Mouse (Mus musculus) CD4-positive helper T cell, adult 2 months (primary cell): ENCODE measurements at regions not wholly inside any gene's neighbourhood (a gene's known extent, or its start where the extent isn't known, plus 50 kb on each side); places are given as distances from the start of the nearest gene placed in this dataset.
A peak's percentile ranks its signal among the peaks of the same experiment; 100 is the strongest.

ENCODE experiments used
- DNase-seq: peaks from one replicate; pipeline ENCODE4 v3.0.0-alpha.2; 2012; ENCODE audit warnings: low read depth, missing footprints, low spot score

- no peak for DNase-seq
Measured at GRCm38 (mm10) chr5:119299311-119299710, 371.2 kb upstream of the Tbx3 start.

DNA sequence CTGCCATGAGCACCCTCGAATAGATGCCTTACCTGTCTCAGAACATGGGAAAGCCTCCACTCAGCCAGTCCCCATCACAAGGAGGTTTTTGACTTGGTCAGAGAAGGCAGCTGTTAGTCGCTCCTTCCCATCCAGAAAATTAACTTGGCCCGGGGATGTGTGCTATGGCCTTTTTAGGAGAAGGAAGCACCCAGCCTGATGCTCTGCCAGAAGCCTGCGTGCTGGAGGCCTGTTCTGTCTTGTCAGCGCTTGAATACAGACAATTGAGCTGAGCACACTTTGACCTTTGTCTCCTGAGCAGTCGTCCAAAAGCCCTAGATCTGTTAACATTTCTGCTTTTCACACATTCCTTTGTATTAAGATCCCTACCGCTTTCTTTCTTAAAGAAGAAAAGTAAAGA is 370.4 kb upstream of the Tbx3 start:
- DNase-seq, result no peak

DNA sequence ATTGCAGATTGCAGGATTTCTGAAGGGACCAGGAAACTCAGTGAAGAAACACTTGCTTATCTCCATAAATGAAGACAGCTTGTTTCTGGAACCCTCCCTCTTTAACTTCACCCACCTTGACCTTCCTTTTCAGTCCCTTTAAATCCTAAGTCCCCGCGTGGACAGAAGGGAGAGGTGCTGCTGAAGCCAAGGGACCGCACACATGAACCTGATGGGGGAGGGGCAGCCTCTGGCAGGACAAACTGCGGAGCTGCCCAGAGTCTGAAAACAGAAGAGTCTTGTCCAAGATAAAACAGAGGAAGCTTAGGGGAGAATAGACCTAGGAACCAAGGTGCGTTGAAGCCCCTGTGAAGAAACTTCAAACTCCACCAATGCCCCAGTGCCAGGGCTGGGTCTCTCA is 368.9 kb upstream of the Tbx3 start:
- DNase-seq, result no peak

- DNase-seq, result no peak
Measured at GRCm38 (mm10) chr5:119304721-119305120, 365.7 kb upstream of the Tbx3 start.

- DNase-seq, result no peak
Measured at GRCm38 (mm10) chr5:119307768-119308167, 362.7 kb upstream of the Tbx3 start.

- DNase-seq, result no peak
Measured at GRCm38 (mm10) chr5:119310178-119310930, 360.1 kb upstream of the Tbx3 start.

DNA sequence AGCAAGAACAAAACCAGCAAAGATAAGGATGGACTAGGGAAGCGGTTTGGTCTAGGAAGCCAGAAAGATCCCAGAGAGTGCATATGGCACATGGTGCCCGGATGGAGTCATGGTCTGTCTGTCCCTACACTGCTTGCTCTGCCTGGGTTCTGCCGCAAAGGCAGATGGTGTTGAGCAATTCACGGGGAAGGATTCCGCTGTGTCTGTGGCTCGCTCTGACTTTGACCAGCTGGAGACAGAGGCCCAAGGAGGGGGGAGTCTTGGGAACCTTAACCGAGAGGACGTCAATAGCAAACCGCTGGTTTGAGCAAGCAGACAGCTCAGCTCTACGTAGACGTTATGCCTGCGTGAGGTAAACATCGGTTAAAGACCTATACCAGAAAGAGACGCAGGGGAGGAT is 357.7 kb upstream of the Tbx3 start:
- DNase-seq, result no peak

DNA sequence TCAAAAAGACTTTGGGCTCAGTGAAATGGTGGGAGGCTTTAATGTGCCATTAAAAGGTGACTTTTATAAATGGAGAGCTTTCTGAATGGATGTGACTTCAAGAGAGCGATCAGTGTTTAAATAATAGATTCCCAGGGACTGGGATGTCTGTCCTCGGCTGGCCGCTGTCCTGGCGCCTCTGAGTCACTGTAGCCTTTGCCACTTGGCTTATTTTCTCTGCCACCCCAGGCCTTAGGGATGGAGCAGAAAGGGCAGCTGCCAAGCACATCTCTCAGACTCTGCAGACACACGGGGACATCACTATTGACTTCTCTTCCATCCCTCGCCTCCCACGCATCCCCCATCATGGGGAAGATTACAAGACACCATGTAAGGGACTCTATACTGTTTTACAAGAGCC is 355.3 kb upstream of the Tbx3 start:
- no peak for DNase-seq

DNA sequence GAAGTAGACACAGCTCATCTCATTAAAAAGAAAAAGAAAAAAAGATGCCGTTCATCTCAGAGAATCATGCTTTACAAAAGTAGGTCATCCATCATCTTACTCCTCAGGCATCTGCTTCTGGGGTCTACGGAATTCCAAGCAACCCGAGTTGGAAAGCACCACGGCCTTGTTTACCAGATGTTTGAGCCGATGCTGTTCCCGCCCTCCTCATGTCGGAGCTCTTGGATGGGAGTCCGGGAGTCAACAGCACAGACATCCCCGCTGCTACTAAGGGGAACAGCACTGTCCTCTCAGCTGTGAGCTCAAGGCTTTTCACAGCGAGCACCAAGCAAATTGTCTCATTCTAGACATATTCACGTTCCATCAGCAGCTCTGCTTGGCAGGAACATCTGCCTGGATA is 352.9 kb upstream of the Tbx3 start:
- no peak for DNase-seq

GRCm38 (mm10) chr5:119321368-119322144 is 348.9 kb upstream of the Tbx3 start:
- no peak for DNase-seq

DNA sequence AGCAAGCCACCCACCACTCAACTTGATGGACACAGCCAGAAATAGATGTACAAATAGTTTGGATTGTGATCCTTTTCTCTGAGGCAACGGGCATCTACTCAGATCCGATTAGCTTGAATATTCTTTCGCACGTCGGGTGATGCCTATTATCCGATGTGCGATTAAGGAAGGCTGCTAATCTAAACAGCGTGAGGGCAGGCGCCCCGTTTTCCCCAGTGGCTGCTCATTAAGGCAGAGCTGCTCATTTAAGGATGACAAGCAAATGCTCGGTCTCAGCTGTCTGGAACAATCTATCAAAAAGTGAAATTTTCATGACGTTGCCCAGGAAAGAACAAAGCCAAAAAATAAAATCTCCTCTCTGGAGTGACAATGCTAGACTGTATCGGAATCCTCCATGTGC is 348.1 kb upstream of the Tbx3 start:
- DNase-seq, result no peak

DNA sequence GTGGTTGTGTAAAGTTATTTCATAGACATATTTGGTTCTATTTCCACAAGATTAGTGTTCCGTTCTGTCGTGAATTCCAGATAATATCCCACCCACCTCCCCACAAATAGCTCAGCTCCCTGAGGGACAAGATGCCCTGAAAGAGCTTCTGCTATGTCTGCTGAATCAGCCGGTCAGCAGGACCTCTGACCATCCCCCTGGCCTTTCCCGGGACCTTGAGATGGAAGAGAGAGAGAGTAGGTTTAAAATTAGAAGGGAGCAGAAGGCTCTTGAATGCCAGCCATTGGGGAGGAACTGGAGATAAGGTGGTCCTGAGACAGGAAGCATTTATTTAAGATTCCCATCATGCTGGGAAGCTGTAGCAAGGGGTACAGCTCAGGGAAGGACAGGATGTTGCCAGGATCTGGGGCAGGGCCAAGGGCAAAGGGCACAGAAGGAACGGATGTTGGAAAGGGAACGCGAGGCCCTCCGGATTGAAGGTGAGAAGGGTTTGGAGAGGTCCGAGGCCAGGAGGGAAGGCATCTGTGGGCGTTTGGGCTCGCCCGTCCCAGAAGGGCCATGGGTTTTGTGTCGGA is 344.7 kb upstream of the Tbx3 start:
- DNase-seq, result no peak

- DNase-seq, result no peak
Measured at GRCm38 (mm10) chr5:119326895-119327294, 343.6 kb upstream of the Tbx3 start.

- no peak for DNase-seq
Measured at GRCm38 (mm10) chr5:119328971-119329370, 341.5 kb upstream of the Tbx3 start.

- DNase-seq, result no peak
Measured at GRCm38 (mm10) chr5:119329371-119329770, 341.1 kb upstream of the Tbx3 start.

DNA sequence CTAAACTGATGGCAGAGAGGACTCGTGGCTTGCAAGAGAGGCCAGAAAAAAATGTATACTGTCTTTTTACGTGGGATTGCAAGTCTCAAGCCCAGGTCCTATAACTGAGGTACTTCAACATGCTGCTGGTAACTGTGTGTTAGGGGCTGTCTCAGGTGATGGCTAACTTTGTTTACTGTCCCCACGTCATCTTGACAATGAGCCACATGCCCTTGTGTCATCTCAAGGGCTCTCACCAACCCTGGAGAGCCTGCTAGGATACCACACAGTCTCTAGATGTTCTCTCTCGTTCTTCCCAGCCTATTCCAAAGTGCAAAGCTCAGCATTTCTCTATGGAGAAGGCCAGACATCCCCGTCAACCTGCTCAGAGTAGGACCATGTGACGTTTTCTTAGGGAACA is 340.6 kb upstream of the Tbx3 start:
- DNase-seq, result no peak

GRCm38 (mm10) chr5:119331461-119331860 is 339.0 kb upstream of the Tbx3 start:
- no peak for DNase-seq

DNA sequence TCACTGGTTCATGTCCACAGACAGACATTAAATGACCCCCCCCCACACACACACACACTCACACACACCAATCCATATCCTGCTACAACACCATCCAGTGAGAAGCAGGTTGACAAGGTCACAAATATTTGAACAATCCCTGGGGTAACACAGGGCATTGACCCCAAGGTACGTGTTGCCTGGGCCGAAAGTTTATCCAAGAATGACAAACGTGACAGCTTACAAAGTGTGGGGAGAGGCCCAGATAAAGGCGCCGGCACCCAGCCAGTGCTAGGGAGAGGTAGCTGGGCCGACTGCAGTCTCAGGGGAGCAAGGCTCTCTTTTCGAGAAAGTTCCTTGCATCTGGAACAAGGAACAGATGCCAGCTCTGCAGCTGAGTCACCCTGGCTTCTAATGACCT is 337.8 kb upstream of the Tbx3 start:
- DNase-seq, result no peak

GRCm38 (mm10) chr5:119335211-119335610 is 335.3 kb upstream of the Tbx3 start:
- no peak for DNase-seq

DNA sequence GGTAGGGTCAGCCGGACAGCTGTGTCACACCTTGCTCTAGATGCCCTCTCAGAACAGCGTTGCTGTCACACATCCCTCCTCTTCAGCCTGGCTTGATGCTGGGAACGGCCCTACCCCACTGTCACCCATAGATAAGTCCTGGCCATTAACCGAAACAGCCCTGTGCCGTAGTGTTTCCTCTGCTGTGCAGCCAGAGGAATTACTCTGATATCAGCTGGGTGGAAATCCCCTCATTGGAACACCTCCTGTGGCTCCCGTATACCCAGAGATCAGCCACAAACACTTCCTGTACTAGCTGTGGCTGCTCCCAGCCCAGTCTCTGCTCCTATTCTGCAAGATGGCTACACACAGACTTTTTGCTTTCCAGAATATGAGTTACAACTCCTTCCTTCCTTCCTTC is 334.5 kb upstream of the Tbx3 start:
- no peak for DNase-seq

GRCm38 (mm10) chr5:119337739-119338138 is 332.7 kb upstream of the Tbx3 start:
- DNase-seq, result no peak

DNA sequence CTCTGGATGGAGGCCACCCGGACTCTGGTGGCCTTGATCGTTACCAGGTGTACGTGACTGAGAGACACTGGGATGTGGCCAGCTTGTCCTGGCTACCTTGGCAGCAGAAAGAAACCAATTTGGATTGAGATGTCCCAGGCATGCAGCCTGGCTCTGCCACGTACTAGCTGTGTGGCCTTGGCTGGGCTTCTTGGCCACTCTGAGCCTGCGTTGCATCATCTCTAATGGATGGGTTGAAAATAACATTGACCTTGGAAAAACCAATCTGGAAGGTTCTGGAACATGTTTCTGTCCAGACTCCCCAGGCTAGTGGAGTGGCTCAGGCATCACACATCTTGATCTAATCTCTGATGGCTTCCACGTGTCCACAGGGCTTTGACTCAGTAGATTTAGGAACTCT is 331.8 kb upstream of the Tbx3 start:
- DNase-seq, result no peak

DNA sequence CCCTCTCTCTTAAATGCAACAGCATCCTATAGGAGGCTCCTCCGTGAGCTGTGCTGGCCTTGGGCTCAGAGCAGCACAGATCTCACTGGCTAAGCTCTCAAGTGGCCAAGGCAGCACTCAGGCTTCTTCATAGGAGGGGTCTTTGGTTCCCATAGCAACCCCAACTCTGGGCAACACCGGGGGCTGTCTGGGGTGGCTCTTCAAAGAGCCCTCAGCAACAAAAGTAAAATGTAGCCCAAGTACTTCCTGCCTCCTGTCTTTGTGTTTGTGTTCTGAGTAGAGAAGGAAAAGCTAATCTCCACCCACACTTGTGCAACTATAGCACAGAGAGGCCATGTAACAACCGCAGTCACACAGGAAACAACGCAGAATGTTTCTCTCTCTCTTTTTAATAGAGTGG is 322.2 kb upstream of the Tbx3 start:
- peak; percentile 56 for DNase-seq
